Mouse (Mus musculus) stomach, embryonic 15.5 days (tissue): Measurements from ENCODE around the gene Afp. TPM values are rescaled to one million over a fixed set of nuclear protein-coding genes. Genes with fewer than 3 reads are reported as not detected.
A peak's percentile ranks its signal among the peaks of the same experiment; 100 is the strongest.

ENCODE experiments used
- ATAC-seq: fragments of 200-750 bp; cut with Nextera tagmentation; 2 replicates; pipeline ENCODE4 v1.8.0; 2017; ENCODE audit warnings: low read depth, moderate number of reproducible peaks, moderate TSS enrichment; ENCODE audit not compliant: insufficient read depth, low FRiP score
- H3K27ac ChIP-seq: fragments of 300-500 bp; sonication (generic); 2 replicates; pipeline ENCODE4 v1.5.1; 2015; ENCODE audit warnings: mild to moderate bottlenecking, inconsistent platforms
- H3K27me3 ChIP-seq: fragments of 300-500 bp; sonication (generic); replicated peaks from 2 replicates; pipeline ENCODE4 v1.6.1; 2015; ENCODE audit warnings: inconsistent platforms
- H3K36me3 ChIP-seq: fragments of 300-500 bp; sonication (generic); 2 replicates; pipeline ENCODE4 v1.6.1; 2015; ENCODE audit warnings: inconsistent platforms
- H3K4me1 ChIP-seq: fragments of 300-500 bp; sonication (generic); 2 replicates; pipeline ENCODE4 v1.6.1; 2015; ENCODE audit warnings: inconsistent platforms
- H3K4me2 ChIP-seq: fragments of 300-500 bp; sonication (generic); 2 replicates; pipeline ENCODE4 v1.6.1; 2015; ENCODE audit warnings: mild to moderate bottlenecking, inconsistent platforms
- H3K4me3 ChIP-seq: fragments of 300-500 bp; sonication (generic); replicated peaks from 2 replicates; pipeline ENCODE4 v1.5.1; 2015; ENCODE audit warnings: inconsistent platforms
- H3K9ac ChIP-seq: fragments of 300-500 bp; sonication (generic); 2 replicates; pipeline ENCODE4 v1.6.1; 2015; ENCODE audit warnings: inconsistent platforms
- H3K9me3 ChIP-seq: fragments of 300-500 bp; sonication (generic); 2 replicates; pipeline ENCODE4 v1.6.1; 2016; ENCODE audit warnings: inconsistent platforms
- WGBS: fragments of 180-500 bp; shearing (Covaris S2); methylation state at CpG from one replicate; pipeline ENCODE4 v1.1.7; 2015; 5-methylcytosine and 5-hydroxymethylcytosine counted together
- polyA plus RNA-seq: library from polyadenylated mRNA; unstranded; fragments of >200 nt; fragmentation: Nextera tagmentation; extraction: Ambion mirVana; gene quantifications from 2 replicates; pipeline ENCODE4 v1.2.1, GENCODE M21; 2015

Afp gene
- polyA plus RNA-seq: 254 and 621 TPM in 2 replicates

- Histone ChIP-seq H3K27ac (no peak within 1 kb of the TSS), H3K4me2 (peak within 1 kb of the TSS; percentile 13; the same call in 1 of the 2 replicates), H3K9me3 (no peaks in the 10 kb centered on the region), H3K4me3 (no peak within 1 kb of the TSS), H3K27me3 (no peaks in the 10 kb centered on the region), H3K36me3 (no peaks in the 10 kb centered on the region), H3K9ac (no peak within 1 kb of the TSS), H3K4me1 (0 out of 2 replicates have a peak, but pooled peaks cover 4% of the 10 kb centered on the region)
- ATAC-seq: no peak
- WGBS: 75% methylated on average over 7 of the region's 7 CpGs
Measured at GRCm38 (mm10) chr5:90490518-90490917, at the start of gene Afp. Gene Afp (plus strand): TSS chr5:90490737.

GRCm38 (mm10) chr5:90447577-90447976 lies 43.0 kb upstream of the Afp start:
- no peaks in the 10 kb centered on the region for H3K9me3 ChIP-seq
- peak; percentile 65; the same call in 1 of the 2 replicates for ATAC-seq
- no peaks in the 10 kb centered on the region for H3K36me3 ChIP-seq
- 62% methylated on average over 3 of the region's 3 CpGs for WGBS
- no peaks in the 10 kb centered on the region for H3K4me1 ChIP-seq
- H3K4me3 ChIP-seq: no peak overlapping the region
- H3K27ac ChIP-seq: no peak overlapping the region
- H3K27me3 ChIP-seq: no peaks in the 10 kb centered on the region
- H3K4me2 ChIP-seq: no peak overlapping the region
- no peak overlapping the region for H3K9ac ChIP-seq

DNA sequence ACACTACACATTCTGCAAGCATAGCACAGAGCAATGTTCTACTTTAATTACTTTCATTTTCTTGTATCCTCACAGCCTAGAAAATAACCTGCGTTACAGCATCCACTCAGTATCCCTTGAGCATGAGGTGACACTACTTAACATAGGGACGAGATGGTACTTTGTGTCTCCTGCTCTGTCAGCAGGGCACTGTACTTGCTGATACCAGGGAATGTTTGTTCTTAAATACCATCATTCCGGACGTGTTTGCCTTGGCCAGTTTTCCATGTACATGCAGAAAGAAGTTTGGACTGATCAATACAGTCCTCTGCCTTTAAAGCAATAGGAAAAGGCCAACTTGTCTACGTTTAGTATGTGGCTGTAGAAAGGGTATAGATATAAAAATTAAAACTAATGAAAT lies 40.6 kb upstream of the Afp start:
- H3K9ac ChIP-seq: no peak overlapping the region
- H3K27ac ChIP-seq: no peak overlapping the region
- no peaks in the 10 kb centered on the region for H3K4me1 ChIP-seq
- ATAC-seq: no peak
- H3K36me3 ChIP-seq: no peaks in the 10 kb centered on the region
- H3K27me3 ChIP-seq: no peaks in the 10 kb centered on the region
- H3K4me3 ChIP-seq: no peak overlapping the region
- no peaks in the 10 kb centered on the region for H3K9me3 ChIP-seq
- WGBS: 65% methylated on average over 5 of the region's 5 CpGs
- H3K4me2 ChIP-seq: no peak overlapping the region

DNA sequence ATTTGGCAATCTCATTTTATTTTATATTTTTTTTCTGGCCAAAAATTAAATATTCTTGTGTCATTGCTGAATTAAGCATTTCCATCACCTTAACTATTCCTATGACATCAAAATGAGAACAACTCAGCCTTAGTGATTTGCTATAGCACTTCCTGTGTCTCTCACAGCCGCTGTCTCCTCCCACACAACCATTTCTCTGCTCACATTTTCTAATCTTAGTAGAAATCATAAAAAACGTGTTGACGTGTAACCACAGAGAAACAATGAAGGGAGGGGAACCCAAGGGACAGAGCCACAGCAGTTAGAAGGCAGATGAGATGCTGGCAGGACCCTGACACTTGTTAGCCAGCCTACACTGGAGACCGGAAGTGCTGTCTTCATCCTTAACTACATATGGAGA lies 37.8 kb upstream of the Afp start:
- no peaks in the 10 kb centered on the region for H3K9me3 ChIP-seq
- H3K4me2 ChIP-seq: no peak overlapping the region
- H3K4me3 ChIP-seq: no peak overlapping the region
- 74% methylated on average over 4 of the region's 4 CpGs for WGBS
- no peak overlapping the region for H3K9ac ChIP-seq
- no peaks in the 10 kb centered on the region for H3K36me3 ChIP-seq
- no peak for ATAC-seq
- no peaks in the 10 kb centered on the region for H3K4me1 ChIP-seq
- H3K27me3 ChIP-seq: no peaks in the 10 kb centered on the region
- no peak overlapping the region for H3K27ac ChIP-seq

DNA sequence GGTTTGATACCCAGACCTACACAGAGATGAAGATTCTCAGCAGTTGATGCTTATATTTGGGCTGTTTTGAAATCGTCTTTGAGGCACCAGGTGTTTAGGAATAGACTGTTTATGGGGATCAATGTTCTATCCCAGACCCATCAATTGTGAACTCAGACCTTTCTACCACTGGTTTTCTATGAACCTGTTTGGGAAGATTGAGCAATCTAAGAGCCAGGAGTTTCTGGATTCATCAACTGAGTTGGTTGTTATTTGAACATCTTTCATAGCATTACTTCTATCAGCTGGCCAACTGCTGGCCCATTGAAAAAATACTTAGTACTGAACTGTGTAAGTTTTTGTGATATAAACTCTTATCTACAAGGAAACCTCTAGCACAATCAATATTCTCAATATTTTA lies 33.3 kb upstream of the Afp start:
- Histone ChIP-seq H3K27ac (no peak overlapping the region), H3K36me3 (no peaks in the 10 kb centered on the region), H3K9ac (no peak overlapping the region), H3K4me2 (no peak overlapping the region), H3K4me1 (no peaks in the 10 kb centered on the region), H3K9me3 (no peaks in the 10 kb centered on the region), H3K27me3 (no peaks in the 10 kb centered on the region), H3K4me3 (no peak overlapping the region)
- 78% methylated on average over 1 of the region's 1 CpGs for WGBS
- no peak for ATAC-seq

GRCm38 (mm10) chr5:90458727-90459126 lies 31.8 kb upstream of the Afp start:
- H3K9ac ChIP-seq: no peak overlapping the region
- WGBS: 35% methylated on average over 5 of the region's 5 CpGs
- no peak overlapping the region for H3K4me3 ChIP-seq
- H3K4me2 ChIP-seq: no peak overlapping the region
- H3K9me3 ChIP-seq: no peaks in the 10 kb centered on the region
- no peaks in the 10 kb centered on the region for H3K4me1 ChIP-seq
- H3K36me3 ChIP-seq: no peaks in the 10 kb centered on the region
- ATAC-seq: no peak; the same call in 1 of the 2 replicates
- no peaks in the 10 kb centered on the region for H3K27me3 ChIP-seq
- H3K27ac ChIP-seq: no peak overlapping the region

DNA sequence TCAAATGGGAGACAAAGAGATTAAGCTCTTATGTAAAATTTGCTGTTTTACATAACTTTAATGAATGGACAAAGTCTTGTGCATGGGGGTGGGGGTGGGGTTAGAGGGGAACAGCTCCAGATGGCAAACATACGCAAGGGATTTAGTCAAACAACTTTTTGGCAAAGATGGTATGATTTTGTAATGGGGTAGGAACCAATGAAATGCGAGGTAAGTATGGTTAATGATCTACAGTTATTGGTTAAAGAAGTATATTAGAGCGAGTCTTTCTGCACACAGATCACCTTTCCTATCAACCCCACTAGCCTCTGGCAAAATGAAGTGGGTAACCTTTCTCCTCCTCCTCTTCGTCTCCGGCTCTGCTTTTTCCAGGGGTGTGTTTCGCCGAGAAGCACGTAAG lies 29.9 kb upstream of the Afp start, which contains the start of gene Alb:
Alb (plus strand) TSS at position 279 of the 400 bp plus-strand sequence.
- Histone ChIP-seq H3K27ac (no peak within 1 kb of the TSS), H3K4me1 (no peaks in the 10 kb centered on the region), H3K36me3 (no peaks in the 10 kb centered on the region), H3K9ac (no peak within 1 kb of the TSS), H3K4me3 (no peak within 1 kb of the TSS), H3K27me3 (no peaks in the 10 kb centered on the region), H3K4me2 (no peak within 1 kb of the TSS), H3K9me3 (no peaks in the 10 kb centered on the region)
- ATAC-seq: no peak
- WGBS: 74% methylated on average over 8 of the region's 8 CpGs

- H3K4me2 ChIP-seq: no peak overlapping the region
- no peak for ATAC-seq
- WGBS: 70% methylated on average over 4 of the region's 4 CpGs
- no peak overlapping the region for H3K4me3 ChIP-seq
- no peaks in the 10 kb centered on the region for H3K36me3 ChIP-seq
- no peaks in the 10 kb centered on the region for H3K27me3 ChIP-seq
- H3K27ac ChIP-seq: no peak overlapping the region
- no peaks in the 10 kb centered on the region for H3K4me1 ChIP-seq
- H3K9ac ChIP-seq: no peak overlapping the region
- H3K9me3 ChIP-seq: no peaks in the 10 kb centered on the region
Measured at GRCm38 (mm10) chr5:90466806-90467205, 23.7 kb upstream of the Afp start.

GRCm38 (mm10) chr5:90467245-90467644 lies 23.3 kb upstream of the Afp start:
- no peak for ATAC-seq

GRCm38 (mm10) chr5:90470836-90471235 lies 19.7 kb upstream of the Afp start:
- Histone ChIP-seq H3K36me3 (no peaks in the 10 kb centered on the region), H3K4me3 (no peak overlapping the region), H3K4me2 (no peak overlapping the region), H3K27ac (no peak overlapping the region), H3K9me3 (no peaks in the 10 kb centered on the region), H3K9ac (no peak overlapping the region), H3K4me1 (no peaks in the 10 kb centered on the region), H3K27me3 (no peaks in the 10 kb centered on the region)
- no peak for ATAC-seq
- WGBS: 62% methylated on average over 3 of the region's 3 CpGs

More at GRCm38 (mm10) chr5:90467245-90467644, 23.3 kb upstream of the Afp start:
- no peak overlapping the region for H3K4me3 ChIP-seq
- no peaks in the 10 kb centered on the region for H3K27me3 ChIP-seq
- no peak overlapping the region for H3K27ac ChIP-seq
- H3K9ac ChIP-seq: no peak overlapping the region
- no peaks in the 10 kb centered on the region for H3K4me1 ChIP-seq
- WGBS: 60% methylated on average over 6 of the region's 6 CpGs
- H3K36me3 ChIP-seq: no peaks in the 10 kb centered on the region
- H3K9me3 ChIP-seq: no peaks in the 10 kb centered on the region
- no peak overlapping the region for H3K4me2 ChIP-seq

DNA sequence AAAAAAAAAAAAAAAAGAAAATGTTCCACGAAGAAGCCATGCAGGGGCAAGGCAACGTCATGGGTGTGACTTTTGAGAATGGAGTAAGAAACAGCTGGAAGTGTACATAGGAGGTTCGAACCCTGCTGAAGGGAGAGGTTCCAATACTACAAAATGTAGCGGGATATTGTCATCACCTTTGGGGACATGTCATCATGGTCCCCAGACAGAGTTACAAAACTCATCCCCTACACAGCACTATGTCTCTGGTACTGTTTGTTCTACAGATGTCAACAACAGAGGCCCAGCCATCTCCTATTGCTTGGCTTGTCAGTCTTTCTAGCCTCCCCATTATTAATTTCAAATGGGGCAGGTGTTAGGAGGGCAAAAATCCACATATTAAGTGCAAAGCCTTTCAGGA lies 16.6 kb upstream of the Afp start:
- ATAC-seq: no peak
- Histone ChIP-seq H3K36me3 (no peaks in the 10 kb centered on the region), H3K27ac (no peak overlapping the region), H3K4me2 (no peak overlapping the region), H3K9me3 (no peaks in the 10 kb centered on the region), H3K4me1 (no peaks in the 10 kb centered on the region), H3K4me3 (no peak overlapping the region), H3K27me3 (no peaks in the 10 kb centered on the region), H3K9ac (no peak overlapping the region)
- WGBS: 93% methylated on average over 4 of the region's 4 CpGs

DNA sequence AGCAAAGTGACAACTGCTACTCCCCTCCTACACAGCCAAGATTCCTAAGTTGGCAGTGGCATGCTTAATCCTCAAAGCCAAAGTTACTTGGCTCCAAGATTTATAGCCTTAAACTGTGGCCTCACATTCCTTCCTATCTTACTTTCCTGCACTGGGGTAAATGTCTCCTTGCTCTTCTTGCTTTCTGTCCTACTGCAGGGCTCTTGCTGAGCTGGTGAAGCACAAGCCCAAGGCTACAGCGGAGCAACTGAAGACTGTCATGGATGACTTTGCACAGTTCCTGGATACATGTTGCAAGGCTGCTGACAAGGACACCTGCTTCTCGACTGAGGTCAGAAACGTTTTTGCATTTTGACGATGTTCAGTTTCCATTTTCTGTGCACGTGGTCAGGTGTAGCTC lies 16.2 kb upstream of the Afp start:
- no peaks in the 10 kb centered on the region for H3K9me3 ChIP-seq
- no peak overlapping the region for H3K27ac ChIP-seq
- ATAC-seq: no peak
- no peaks in the 10 kb centered on the region for H3K27me3 ChIP-seq
- WGBS: 83% methylated on average over 5 of the region's 5 CpGs
- H3K4me2 ChIP-seq: no peak overlapping the region
- no peaks in the 10 kb centered on the region for H3K36me3 ChIP-seq
- H3K4me1 ChIP-seq: no peaks in the 10 kb centered on the region
- no peak overlapping the region for H3K4me3 ChIP-seq
- no peak overlapping the region for H3K9ac ChIP-seq

- no peak for ATAC-seq
- H3K4me2 ChIP-seq: no peak overlapping the region
- H3K9me3 ChIP-seq: no peaks in the 10 kb centered on the region
- WGBS: 75% methylated on average over 3 of the region's 3 CpGs
- no peak overlapping the region for H3K9ac ChIP-seq
- no peaks in the 10 kb centered on the region for H3K4me1 ChIP-seq
- no peaks in the 10 kb centered on the region for H3K27me3 ChIP-seq
- no peak overlapping the region for H3K27ac ChIP-seq
- no peaks in the 10 kb centered on the region for H3K36me3 ChIP-seq
- no peak overlapping the region for H3K4me3 ChIP-seq
Measured at GRCm38 (mm10) chr5:90476741-90477140, 13.8 kb upstream of the Afp start.
